Mouse (Mus musculus) bone marrow, adult 2 months (tissue): ENCODE data around the gene Zpbp2.

Experiments
- CTCF ChIP-seq: fragments of 200-500 bp; IDR thresholded peaks from 2 replicates; pipeline ENCODE4 v1.5.1; 2011; ENCODE audit warnings: low read length, control low read depth; ENCODE audit not compliant: control insufficient read depth, insufficient read depth
- POLR2A ChIP-seq: fragments of 200-500 bp; IDR thresholded peaks from 2 replicates; pipeline ENCODE4 v1.6.1; 2011; ENCODE audit warnings: low read depth, mild to moderate bottlenecking, control low read depth, low read length, borderline replicate concordance; ENCODE audit not compliant: control insufficient read depth

DNA sequence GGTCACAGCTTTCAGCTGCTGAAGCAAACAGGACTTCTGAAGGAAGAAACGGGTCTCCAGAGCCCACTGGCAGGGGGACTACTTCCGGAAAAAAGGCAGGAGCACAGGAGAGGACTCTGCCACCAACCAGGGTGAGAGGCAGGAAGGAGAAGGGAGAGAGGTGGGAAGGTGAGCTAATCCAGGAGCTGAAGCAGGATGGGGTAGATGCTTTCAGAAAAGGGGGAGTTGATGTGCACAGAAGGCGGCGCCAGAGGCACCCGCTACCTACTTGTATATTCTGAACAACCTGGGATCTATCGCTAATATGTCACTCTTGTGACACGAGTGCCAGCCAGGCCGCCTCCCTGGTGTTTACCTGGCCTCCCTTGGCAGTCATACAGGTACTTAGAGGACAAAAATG, 47.1 kb downstream of the Zpbp2 start, which contains the start of gene Lrrc3c:
- no peak for TF ChIP-seq POLR2A
- TF ChIP-seq CTCF: no peak
